Mouse (Mus musculus) CD4-positive, CD25-positive, alpha-beta regulatory T cell, adult 4 months (primary cell): ENCODE results near the gene Retreg1. TPM values are rescaled to one million over a fixed set of nuclear protein-coding genes. Genes with fewer than 3 reads are reported as not detected.
"Not testable (repeated sequence)": the region's sequence is repeated elsewhere in the genome, so short reads cannot be mapped to it uniquely, and the experiment has no call there.

ENCODE experiments used
- ATAC-seq: one replicate; pipeline ENCODE4 v1.8.0; 2017
- polyA plus RNA-seq, 2 experiments: library from polyadenylated mRNA; unstranded; fragments of 100-300 nt; shearing (Covaris generic); gene quantifications; one replicate each; pipeline ENCODE4 v1.2.1; 2017

The Retreg1 gene
- polyA plus RNA-seq, 2 experiments from 2014 or later = 63.1 to 79.2 TPM

DNA sequence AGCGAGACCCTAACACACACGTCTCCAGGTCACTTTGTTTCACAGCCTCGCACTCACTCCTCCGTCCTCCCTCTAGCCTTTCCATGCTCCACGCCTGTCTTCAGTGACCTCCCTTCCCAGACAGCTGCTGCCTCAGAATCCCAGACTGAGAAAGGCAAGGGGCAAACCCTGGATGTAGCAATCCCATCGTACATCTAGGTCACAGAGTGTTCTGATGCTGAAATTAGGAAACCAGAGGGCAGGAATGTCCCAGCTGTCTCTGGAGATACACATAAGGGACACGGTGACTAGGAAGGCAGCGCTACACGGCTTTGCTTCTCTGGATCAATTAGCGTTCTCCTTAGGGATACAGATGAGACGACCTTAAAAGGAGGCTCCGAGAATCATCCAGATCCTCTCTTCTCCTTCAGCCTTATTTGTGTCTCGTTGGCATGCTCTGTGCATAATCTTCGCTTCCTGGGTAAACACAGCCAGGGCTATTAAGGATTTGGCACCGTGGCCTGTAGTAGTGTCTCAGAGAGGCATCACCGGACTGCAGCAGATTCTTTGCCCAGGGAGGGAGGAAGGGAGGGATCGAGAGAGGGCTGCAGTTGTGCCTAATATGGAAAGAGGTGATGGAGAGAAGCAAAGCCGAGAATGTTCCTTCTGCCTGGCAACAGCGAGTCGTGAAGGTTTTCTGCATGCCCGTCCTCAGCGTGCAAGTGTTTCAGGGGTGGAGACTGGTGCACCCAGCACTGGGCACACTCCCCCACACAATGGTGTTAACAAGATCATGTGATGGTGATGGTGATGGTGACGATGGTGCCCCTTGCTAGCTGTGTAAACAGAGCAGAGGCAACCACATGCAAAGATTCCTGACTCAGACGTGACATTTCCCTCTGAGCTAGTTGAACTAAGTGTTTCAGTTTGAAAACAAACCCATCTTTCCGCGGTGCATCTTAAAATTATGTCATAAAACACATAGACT lies 105.6 kb downstream of the Retreg1 start:
- ATAC-seq = peak; percentile 74

DNA sequence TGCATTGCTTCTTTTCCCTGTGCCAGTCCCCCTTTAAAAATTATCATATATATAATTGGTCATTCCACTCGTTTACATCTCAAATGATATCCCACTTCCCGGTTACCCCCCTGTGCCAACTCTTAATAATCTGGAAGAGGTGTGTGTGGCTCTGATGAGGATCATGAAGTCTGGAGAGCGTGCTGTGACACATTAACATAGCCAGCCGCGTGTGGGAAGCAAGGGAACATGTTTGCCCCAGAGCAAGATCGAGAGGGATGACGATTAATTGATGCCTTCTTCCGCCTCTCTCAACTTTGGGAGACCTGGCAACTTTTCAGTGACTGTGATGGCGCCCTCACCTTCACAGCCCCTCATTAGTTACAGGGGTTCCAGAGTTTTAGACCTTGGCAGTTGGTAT lies 106.7 kb downstream of the Retreg1 start:
- ATAC-seq = no peak

DNA sequence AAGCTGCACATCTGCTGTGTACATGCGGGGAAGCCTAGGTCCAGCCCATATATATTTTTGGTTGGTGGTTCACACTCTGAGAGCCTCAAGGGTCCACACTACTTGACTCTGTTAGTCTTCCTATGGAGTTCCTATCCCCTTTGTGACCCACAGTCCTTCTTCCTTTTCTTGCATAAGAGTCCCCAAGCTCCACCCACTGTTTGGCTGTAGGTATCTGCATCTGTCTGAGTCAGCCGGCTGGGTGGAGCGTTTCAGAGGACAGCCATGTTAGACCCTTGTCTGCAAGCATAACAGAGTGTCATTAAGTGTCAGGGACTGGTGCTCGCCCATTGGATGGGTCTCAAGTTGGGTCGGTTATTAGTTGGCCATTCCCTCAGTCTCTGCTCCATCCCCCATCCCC lies 107.6 kb downstream of the Retreg1 start:
- ATAC-seq = no peak

DNA sequence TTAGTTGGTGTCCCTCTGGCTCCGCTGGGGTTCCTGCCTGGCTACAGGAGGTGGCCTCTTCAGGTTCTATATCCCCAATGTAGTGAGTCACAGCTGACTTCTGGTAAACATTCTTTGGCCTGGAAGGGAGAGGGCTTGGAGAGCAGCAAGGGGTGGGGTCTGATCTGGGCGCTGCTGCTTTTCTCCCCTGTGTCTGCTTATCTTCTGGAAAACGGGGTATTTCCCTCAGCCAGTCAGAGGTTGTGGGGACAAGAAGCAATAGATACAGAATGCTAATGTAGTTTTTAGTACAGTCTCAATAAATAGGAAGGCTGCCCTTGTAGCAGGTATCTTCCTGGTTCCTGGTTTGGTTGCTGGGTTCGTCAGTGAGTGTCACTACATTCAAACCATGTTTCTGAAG lies 108.1 kb downstream of the Retreg1 start:
- no peak for ATAC-seq

DNA sequence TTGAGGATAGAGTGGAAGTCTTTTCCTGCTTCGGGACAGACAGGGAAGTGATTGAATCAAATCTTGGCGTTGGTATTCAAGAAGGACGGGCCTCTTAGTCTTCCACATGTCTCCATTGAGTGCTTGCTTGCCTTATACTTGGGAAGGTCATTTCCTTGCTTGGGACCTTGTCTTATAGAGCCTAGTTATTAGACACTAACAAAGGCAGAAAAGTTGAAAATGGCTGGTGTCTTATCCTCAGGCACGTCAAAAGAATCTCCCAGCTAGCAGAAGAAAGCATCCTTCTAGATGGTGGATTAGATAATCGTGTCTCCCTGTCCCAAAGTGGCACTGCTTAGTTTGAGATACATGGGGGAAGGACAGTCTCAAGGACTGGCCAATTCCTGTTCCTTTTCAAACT lies 113.0 kb downstream of the Retreg1 start:
- no peak for ATAC-seq

DNA sequence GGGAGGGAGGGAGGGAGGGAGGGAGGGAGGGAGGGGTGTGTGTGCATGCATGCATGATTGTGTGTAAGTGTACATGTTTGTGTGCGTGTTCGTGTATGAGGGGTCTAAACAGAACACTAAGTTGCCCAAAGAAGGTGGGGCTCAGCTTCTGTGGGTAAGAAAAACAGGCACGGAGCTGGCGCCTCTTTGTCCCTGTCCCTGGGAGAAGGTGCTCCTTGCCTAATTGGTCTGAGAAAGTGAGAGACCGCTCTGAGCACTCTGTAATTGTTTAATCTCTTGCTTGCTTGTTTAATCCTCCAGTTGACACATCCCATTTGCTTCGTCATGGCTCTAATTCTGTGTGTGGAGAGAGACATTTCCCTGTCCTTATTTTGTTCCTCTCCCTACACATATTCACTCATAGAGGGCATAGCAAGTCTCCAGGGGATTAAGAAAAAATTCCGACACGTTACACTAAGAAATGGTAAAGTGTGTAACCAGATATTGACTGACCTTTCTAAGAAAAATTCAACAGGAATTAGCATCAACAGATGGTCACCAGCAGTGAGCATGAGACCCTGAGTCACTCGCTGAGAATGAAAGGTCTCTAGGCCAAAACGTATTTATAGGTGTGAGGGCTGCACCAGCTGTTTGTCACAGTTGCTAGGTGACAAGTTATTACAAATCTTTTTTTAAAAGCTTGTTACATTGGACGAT lies 113.6 kb downstream of the Retreg1 start:
- ATAC-seq = no peak

DNA sequence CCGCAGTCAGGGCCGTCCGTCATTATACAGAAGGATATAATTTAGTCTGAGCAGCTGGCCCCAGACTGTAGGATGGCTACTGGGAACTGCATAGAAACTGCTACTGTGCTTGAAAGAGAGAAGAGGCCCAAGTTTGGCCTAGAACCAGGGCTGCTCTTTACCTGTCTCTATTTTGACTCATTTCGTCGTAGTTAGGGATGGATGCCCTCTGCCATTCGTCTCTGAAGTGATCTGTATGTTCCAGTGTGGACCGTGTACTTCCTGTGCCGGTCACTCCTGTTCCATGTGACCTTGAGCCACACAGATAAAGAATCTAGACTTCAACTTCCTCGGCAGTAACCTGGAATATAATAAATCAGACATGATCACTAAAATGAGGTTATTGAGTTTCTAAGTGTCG lies 114.7 kb downstream of the Retreg1 start:
- no peak for ATAC-seq

DNA sequence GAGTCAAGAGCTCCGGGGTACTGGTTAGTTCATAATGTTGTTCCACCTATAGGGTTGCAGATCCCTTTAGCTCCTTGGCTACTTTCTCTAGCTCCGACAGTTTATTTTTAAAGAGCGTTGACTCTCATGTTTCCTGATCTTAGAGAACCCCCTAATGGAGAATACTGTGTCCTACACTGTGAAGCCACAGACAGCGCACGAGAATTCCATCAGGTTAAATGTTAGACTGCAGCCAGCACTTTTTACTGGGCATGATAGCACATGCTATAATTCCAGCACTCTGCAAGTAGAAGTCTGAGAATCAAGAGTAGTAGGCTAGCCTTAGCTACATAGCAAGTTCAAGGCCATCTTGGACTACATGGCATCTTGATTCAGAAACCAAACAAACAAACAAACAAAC lies 116.4 kb downstream of the Retreg1 start:
- ATAC-seq = peak; percentile 61

DNA sequence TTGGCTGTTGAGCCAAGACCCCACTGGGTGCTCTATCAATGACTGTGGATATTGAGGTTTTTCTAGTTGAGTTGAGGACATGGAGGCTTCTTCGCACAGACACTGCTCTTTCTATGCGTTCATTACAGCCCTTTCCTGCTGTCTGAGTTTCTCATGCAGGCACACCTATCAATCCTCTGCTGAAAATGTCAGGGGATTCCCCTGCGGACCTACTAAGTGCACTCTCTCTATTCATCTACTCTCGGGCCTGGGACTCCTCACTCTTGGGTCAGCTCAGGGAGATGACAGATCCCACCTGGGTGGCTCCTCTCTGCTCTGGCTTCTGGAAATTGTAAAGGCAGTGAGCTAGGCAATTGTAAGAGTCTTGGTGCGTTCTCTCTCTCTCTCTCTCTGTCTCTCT lies 117.3 kb downstream of the Retreg1 start:
- ATAC-seq = no peak

DNA sequence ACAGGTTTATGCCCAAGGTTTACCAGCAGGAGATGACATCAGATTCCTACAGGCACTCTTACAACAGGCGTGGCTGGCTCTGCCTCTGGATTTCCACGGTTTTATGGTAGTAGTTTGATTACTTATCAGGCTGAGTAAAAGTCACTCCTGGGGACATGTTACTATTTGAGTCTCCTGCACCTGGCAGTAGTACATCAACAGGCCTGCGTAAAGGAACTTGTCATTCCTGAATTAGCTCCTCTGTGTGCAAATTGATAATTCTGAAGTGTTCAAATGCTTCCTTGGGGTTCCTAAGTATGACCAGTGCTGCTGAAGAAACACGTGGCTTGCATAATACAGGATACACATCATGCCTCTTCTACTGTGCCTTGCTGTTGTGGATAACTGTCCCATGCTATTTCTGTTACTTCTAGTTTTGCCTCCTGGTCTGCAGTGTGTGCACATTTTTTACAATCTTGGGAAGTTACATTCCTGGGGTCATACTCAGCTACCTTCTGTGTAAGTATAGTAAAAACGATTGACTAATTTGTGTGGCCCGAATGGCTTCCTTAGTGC lies 123.3 kb downstream of the Retreg1 start:
- ATAC-seq = no peak

DNA sequence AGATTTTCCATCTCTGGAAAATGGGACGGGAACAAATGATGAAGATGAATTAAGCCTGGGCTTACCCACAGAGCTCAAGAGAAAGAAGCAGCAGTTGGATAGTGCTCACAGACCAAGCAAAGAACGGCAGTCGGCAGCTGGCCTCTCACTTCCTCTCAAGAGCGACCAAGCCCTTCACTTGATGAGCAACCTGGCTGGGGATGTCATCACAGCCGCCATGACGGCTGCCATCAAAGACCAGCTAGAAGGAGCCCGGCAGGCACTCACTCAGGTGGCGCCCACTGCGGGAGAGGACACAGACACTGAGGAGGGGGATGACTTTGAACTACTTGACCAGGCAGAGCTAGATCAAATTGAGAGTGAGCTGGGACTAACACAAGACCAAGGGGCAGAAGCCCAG lies 128.6 kb downstream of the Retreg1 start:
- no peak for ATAC-seq

DNA sequence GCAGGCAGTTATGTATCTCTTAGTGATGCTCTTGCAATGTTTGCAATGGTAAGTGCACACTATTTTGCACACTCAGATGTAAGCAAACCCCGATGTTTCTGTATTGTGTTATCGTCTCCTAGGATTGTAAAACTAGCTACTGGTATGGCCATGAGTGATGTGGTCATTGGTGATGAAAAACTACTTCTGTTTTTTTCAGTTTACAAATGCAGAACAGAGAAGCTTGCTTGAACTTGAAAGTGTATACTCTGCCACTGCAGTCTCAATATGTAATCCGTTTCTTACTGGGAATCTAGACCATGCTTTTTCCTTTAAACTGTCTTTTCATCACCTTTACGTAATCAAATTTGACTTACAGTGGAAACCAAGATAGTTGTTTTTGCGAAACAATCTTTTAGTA lies 129.8 kb downstream of the Retreg1 start:
- no peak for ATAC-seq

DNA sequence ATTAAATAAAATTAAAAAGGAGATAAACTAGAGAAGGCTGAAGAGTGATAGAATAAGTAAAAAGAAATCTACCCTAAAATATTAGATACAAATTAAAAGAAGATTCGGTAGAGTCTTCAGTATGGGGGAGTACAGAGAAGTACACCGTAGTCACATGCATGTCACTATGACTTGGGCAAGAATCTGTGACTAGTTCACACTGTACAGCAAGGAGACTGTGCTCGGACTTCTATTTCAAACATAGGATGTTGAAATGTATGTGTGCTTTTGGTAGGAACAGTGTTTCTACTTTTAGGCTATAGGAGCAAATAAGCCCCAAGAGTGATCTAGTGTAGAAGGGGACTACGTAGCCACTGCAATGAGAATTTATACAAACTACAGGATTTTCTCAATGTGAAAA lies 131.4 kb downstream of the Retreg1 start:
- no peak for ATAC-seq

DNA sequence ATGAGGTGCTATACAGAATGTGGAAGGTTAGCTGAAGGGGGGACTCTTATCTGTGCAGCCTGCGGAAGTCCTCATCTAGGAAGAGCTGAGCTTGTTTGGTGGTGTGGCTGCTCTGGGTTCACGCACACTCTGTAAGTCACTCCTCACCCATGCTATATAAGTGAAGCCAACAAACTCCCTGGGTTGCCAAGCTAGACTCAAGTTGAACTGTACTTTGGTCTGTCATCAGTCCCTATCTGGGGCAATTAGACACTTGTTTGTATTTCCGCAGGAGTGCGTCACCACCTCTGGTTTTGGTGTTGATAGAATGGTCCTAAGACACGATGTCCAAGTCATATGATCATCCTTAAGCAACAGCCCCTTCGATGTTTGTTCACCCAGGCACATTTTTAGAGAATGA lies 132.8 kb downstream of the Retreg1 start:
- no peak for ATAC-seq

DNA sequence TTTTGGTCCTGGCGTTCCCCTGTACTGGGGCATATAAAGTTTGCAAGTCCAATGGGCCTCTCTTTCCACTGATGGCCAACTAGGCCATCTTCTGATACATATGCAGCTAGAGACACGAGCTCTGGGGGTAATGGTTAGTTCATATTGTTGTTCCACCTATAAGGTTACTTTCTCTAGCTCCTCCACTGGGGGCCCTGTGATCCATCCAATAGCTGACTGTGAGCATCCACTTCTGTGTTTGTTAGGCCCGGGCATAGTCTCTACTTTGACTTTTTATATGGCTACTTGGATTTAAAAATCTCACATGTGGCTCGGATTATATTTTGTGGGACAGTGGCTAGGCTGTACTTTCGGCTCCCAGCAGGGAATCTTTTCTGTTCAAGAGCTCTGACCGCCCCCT lies 140.6 kb downstream of the Retreg1 start:
- not testable (repeated sequence) for ATAC-seq

DNA sequence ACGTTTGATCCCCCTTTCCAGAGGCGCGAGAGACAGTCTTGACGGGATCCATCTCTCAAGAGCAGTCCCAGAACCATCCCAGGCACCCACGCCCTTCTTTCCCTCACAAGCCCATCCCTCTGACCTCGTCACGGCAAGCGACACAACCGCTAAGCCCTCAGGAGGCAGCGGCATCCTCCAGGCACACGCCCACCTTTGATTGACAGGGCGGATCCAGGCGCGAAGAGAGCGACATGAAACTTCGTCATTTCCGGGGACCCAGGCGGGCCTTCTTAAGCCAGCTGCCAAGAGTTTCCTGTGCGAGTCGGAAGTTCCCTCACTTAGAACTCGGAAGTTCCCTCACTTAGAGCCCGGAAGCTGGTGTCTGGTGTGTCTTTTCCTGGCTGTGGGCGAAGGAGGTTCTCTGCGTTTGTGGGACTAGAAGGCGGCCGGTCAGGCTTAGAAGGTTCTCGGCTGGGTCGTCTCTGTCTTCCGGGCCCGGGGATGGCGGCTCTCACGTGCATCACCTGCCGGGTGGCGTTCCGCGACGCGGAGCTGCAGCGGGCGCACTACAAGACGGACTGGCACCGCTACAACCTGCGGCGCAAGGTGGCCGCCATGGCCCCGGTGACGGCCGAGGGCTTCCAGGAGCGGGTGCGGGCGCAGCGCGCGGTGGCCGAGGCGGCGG lies 141.2 kb downstream of the Retreg1 start, which contains the start of gene Zfp622:
Zfp622 (plus strand) TSS at position 300 of the 667 bp plus-strand sequence.
- ATAC-seq = peak; percentile 92

DNA sequence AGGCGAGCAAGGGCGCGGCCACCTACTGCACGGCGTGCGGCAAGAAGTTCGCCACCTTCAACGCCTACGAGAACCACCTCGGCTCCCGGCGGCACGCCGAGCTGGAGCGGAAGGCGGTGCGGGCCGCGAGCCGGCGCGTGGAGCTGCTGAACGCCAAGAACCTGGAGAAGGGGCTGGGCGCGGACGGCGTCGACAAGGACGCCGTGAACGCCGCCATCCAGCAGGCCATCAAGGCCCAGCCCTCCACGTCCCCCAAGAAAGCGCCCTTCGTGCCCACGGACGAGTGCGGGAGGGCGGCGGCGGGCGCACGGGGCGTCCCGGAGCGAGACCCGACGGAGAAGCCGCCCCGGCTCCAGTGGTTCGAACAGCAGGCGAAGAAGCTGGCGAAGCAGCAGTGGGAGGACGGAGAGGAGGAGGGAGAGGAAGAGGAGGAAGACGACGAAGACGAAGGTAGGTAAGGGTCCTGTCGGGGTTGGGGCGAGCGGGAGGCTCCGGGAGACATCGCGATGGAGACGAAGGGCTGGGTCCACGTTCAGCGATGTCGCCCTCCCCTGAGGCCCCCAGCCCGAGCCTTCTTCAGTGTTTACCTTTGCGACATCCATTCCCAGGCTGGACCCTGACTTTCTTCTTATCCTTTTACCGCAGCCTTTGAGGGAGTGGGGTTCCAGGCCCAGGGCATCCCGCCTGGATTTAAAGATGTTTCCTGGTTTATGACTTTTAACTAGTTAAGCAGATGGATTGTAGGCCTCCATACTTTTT lies 141.9 kb downstream of the Retreg1 start:
- peak; percentile 16 for ATAC-seq

DNA sequence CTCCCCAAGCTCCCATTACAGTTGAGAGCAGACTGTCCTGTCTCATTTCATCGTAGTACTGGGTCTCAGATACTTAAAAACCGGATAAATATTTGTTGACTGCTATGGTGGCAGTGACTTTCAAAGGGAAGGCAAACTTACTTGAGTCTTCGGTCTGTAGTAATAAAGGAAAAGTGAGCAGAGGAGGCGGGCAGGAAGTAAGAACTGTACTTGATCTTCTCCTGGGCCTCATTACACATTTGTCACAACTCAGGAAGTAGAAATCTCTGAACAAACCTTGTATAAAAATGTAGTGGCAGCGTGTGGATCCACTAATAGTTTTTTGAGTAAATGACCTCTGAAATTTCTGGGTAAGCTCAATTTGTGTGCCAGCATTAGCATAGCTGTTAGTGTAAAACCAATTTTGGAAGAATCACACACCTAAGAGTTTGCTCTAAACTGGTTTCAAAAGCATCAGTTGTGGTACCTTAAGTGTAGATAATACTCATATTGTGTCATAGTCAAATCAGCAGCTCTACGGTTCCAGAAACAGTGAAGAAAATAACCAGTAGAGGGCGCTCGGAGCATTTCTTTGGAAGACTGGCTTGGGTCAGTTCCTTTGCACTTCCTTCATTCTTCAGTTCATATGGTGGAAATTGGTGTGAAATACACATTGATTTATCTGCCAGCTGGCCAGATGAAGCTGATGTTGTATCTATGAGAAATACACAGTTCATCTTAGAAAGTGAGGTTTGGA lies 150.2 kb downstream of the Retreg1 start:
- peak; percentile 69 for ATAC-seq

DNA sequence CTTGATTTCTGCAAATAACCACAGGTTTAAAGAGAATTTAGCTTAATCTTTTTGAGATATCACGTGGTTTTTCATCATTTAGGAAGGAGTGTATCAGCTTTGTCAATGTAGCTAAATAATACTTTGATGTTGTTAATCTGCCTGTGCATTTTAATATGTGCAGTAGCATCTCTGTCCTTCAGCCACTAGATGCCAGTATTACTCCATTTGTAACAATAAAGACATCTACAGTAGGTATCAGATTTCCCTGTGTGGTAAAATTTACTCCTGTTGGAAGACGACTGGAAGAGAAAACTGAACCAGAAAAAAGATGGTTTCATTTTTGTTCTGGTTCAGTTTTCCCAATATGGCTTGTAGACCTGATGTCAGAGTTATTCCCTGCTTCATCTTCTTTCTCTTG lies 152.5 kb downstream of the Retreg1 start:
- ATAC-seq = peak; percentile 33

DNA sequence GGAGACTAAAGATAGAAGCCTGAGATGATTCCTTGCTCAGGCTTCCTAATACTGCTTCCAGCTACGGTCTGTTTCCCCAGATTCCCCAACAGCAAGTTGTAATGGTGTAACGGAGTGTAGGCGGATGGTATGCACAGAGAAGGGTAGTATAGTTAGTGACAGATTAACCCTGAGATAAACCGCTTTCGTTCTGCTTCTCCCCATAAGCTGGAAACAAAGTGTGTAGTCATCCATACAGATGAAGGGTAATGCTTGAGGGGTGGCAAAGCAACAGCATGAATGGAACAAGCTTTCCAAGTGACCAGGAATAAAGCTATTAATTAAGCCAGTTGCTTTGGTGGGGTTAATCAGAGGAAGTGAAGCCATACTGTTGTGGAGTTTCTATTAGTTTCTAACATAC lies 156.6 kb downstream of the Retreg1 start:
- not testable (repeated sequence) for ATAC-seq

DNA sequence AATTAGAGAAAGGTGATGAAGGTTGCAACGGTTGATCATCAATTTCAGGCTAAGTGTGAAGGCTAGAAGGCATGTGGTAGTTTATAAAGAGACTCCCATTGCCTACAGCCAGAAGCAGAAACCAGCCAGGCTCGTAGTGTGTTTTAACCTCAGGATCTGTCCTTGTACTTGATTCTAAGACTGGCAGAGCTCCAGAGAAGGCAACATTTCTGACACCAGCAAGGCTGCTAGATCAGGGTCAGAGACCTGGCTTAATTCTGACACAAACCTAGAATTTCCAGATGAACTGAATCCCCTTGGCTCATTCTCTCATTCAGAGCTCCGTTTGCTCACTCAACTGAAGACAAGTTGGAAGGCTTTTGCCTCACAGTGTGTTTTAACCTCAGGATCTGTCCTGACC lies 165.6 kb downstream of the Retreg1 start:
- no peak for ATAC-seq
